Mouse (Mus musculus) gastrocnemius, postnatal 10 days (tissue): ENCODE results near the gene Esyt1. TPM values are rescaled to one million over a fixed set of nuclear protein-coding genes. Genes with fewer than 3 reads are reported as not detected.
"Not testable (repeated sequence)": the region's sequence is repeated elsewhere in the genome, so short reads cannot be mapped to it uniquely, and the experiment has no call there.

ENCODE experiments used
- DNase-seq: peaks from one replicate; pipeline ENCODE4 v3.0.0; 2021; ENCODE audit warnings: mixed read lengths
- total RNA-seq, 2 experiments: library from RNA; stranded (reverse); gene quantifications; 2 replicates each; pipeline ENCODE4 v1.2.3; 2021

Esyt1 gene
- total RNA-seq, 2 experiments from 2014 or later, result 22.5 to 30.4 TPM

GRCm38 (mm10) chr10:128538340-128538870 lies 12.7 kb upstream of the Esyt1 start:
- no peak for DNase-seq

- DNase-seq, result peak; percentile 77
Observed at GRCm38 (mm10) chr10:128536266-128536940, 10.7 kb upstream of the Esyt1 start.

- DNase-seq, result no peak
Observed at GRCm38 (mm10) chr10:128535624-128536265, 10.1 kb upstream of the Esyt1 start.

- no peak for DNase-seq
Observed at GRCm38 (mm10) chr10:128535206-128535605, 9.5 kb upstream of the Esyt1 start.

- no peak for DNase-seq
Observed at GRCm38 (mm10) chr10:128526366-128527356, 990 bp upstream of the Esyt1 start.

- DNase-seq, result peak; percentile 60
Observed at GRCm38 (mm10) chr10:128524732-128525662, 674 bp downstream of the Esyt1 start.

- no peak for DNase-seq
Observed at GRCm38 (mm10) chr10:128524111-128524731, 1.4 kb downstream of the Esyt1 start.

- no peak for DNase-seq
Observed at GRCm38 (mm10) chr10:128522351-128522750, 3.3 kb downstream of the Esyt1 start.

- DNase-seq, result no peak
Observed at GRCm38 (mm10) chr10:128520591-128520990, 5.1 kb downstream of the Esyt1 start.

- DNase-seq, result peak; percentile 46
Observed at GRCm38 (mm10) chr10:128518833-128519232, 6.8 kb downstream of the Esyt1 start.

GRCm38 (mm10) chr10:128516677-128517076 lies 9.0 kb downstream of the Esyt1 start:
- DNase-seq, result no peak

- DNase-seq, result no peak
Observed at GRCm38 (mm10) chr10:128516029-128516428, 9.6 kb downstream of the Esyt1 start.

- no peak for DNase-seq
Observed at GRCm38 (mm10) chr10:128515044-128515443, 10.6 kb downstream of the Esyt1 start.

GRCm38 (mm10) chr10:128511761-128512160 lies 13.9 kb downstream of the Esyt1 start:
- DNase-seq, result no peak

- DNase-seq, result no peak
Observed at GRCm38 (mm10) chr10:128511189-128511588, 14.5 kb downstream of the Esyt1 start.

GRCm38 (mm10) chr10:128510301-128510700 lies 15.4 kb downstream of the Esyt1 start:
- DNase-seq, result no peak

- DNase-seq, result no peak
Observed at GRCm38 (mm10) chr10:128509831-128510230, 15.8 kb downstream of the Esyt1 start.

GRCm38 (mm10) chr10:128509203-128509602 lies 16.5 kb downstream of the Esyt1 start:
- no peak for DNase-seq

- DNase-seq, result no peak
Observed at GRCm38 (mm10) chr10:128508260-128508659, 17.4 kb downstream of the Esyt1 start.

GRCm38 (mm10) chr10:128505974-128506373 lies 19.7 kb downstream of the Esyt1 start:
- DNase-seq, result no peak

GRCm38 (mm10) chr10:128505371-128505667 lies 20.4 kb downstream of the Esyt1 start:
- not testable (repeated sequence) for DNase-seq
